Mouse (Mus musculus) midbrain, embryonic 15.5 days (tissue): Measurements from ENCODE around the gene Cfap54. TPM values are rescaled to one million over a fixed set of nuclear protein-coding genes. Genes with fewer than 3 reads are reported as not detected.

Experiments used
- ATAC-seq: fragments of 200-750 bp; cut with Nextera tagmentation; replicated peaks from 2 replicates; pipeline ENCODE4 v1.8.0; 2017; ENCODE audit warnings: moderate TSS enrichment
- H3K27ac ChIP-seq: fragments of 300-500 bp; sonication (generic); 2 replicates; pipeline ENCODE4 v1.5.1; 2015; ENCODE audit warnings: mild to moderate bottlenecking, inconsistent platforms
- H3K27me3 ChIP-seq: fragments of 300-500 bp; sonication (generic); replicated peaks from 2 replicates; pipeline ENCODE4 v1.6.1; 2015; ENCODE audit warnings: inconsistent platforms
- H3K36me3 ChIP-seq: fragments of 300-500 bp; sonication (generic); replicated peaks from 2 replicates; pipeline ENCODE4 v1.6.1; 2015; ENCODE audit warnings: inconsistent platforms
- H3K4me1 ChIP-seq: fragments of 300-500 bp; sonication (generic); 2 replicates; pipeline ENCODE4 v1.6.1; 2015; ENCODE audit warnings: inconsistent platforms
- H3K4me2 ChIP-seq: fragments of 300-500 bp; sonication (generic); 2 replicates; pipeline ENCODE4 v1.6.1; 2015; ENCODE audit warnings: inconsistent platforms, mild to moderate bottlenecking, moderate library complexity
- H3K4me3 ChIP-seq: fragments of 300-500 bp; sonication (generic); 2 replicates; pipeline ENCODE4 v1.5.1; 2015; ENCODE audit warnings: mild to moderate bottlenecking, inconsistent platforms
- H3K9ac ChIP-seq: fragments of 300-500 bp; sonication (generic); 2 replicates; pipeline ENCODE4 v1.6.1; 2015; ENCODE audit warnings: mild to moderate bottlenecking, inconsistent platforms
- H3K9me3 ChIP-seq: fragments of 300-500 bp; sonication (generic); 2 replicates; pipeline ENCODE4 v1.6.1; 2016; ENCODE audit warnings: inconsistent platforms
- WGBS: fragments of 180-500 bp; shearing (Covaris S2); methylation state at CpG from one replicate; pipeline ENCODE4 v1.1.7; 2015; ENCODE audit warnings: mixed read lengths; 5-methylcytosine and 5-hydroxymethylcytosine counted together
- polyA plus RNA-seq: library from polyadenylated mRNA; unstranded; fragments of >200 nt; fragmentation: Nextera tagmentation; extraction: Ambion mirVana; gene quantifications from 2 replicates; pipeline ENCODE4 v1.2.1, GENCODE M21; 2015

Gene Cfap54
- polyA plus RNA-seq, 1 experiment from 2014 or later: 4.0 TPM

- ATAC-seq: no peak
- Histone ChIP-seq H3K4me2 (no peak overlapping the region), H3K4me3 (no peak overlapping the region), H3K4me1 (peaks cover 11% of the 10 kb centered on the region), H3K9me3 (no peaks in the 10 kb centered on the region), H3K9ac (no peak overlapping the region), H3K27me3 (no peaks in the 10 kb centered on the region), H3K36me3 (no peaks in the 10 kb centered on the region), H3K27ac (no peak overlapping the region)
- 11% methylated on average over 2 of the region's 2 CpGs for WGBS
These were observed 291.2 kb downstream of the Cfap54 start for GRCm38 (mm10) chr10:92790247-92790646.

GRCm38 (mm10) chr10:92788410-92789096 lies 292.9 kb downstream of the Cfap54 start:
- peaks cover 11% of the 10 kb centered on the region for H3K4me1 ChIP-seq
- no peak overlapping the region for H3K4me2 ChIP-seq
- H3K9ac ChIP-seq: no peak overlapping the region
- H3K27me3 ChIP-seq: no peaks in the 10 kb centered on the region
- no peak for ATAC-seq
- H3K27ac ChIP-seq: no peak overlapping the region
- H3K4me3 ChIP-seq: no peak overlapping the region
- no peaks in the 10 kb centered on the region for H3K36me3 ChIP-seq
- 56% methylated on average over 13 of the region's 13 CpGs for WGBS
- H3K9me3 ChIP-seq: no peaks in the 10 kb centered on the region

- WGBS: 33% methylated on average over 5 of the region's 5 CpGs
- H3K9ac ChIP-seq: no peak overlapping the region
- ATAC-seq: no peak
These were observed 298.7 kb downstream of the Cfap54 start for GRCm38 (mm10) chr10:92782691-92783090.

GRCm38 (mm10) chr10:92754359-92754758 lies 327.1 kb downstream of the Cfap54 start:
- Histone ChIP-seq H3K27me3 (no peaks in the 10 kb centered on the region), H3K4me2 (no peak overlapping the region), H3K4me3 (no peak overlapping the region), H3K4me1 (no peaks in the 10 kb centered on the region), H3K27ac (no peak overlapping the region), H3K36me3 (no peaks in the 10 kb centered on the region), H3K9me3 (no peaks in the 10 kb centered on the region), H3K9ac (no peak overlapping the region)
- WGBS: 70% methylated on average over 5 of the region's 5 CpGs
- ATAC-seq: no peak

More at GRCm38 (mm10) chr10:92782691-92783090, 298.7 kb downstream of the Cfap54 start:
- H3K4me1 ChIP-seq: 0 out of 2 replicates have a peak, but pooled peaks cover 4% of the 10 kb centered on the region
- H3K4me3 ChIP-seq: no peak overlapping the region
- no peaks in the 10 kb centered on the region for H3K36me3 ChIP-seq
- H3K27me3 ChIP-seq: no peaks in the 10 kb centered on the region
- H3K4me2 ChIP-seq: no peak overlapping the region
- H3K9me3 ChIP-seq: no peaks in the 10 kb centered on the region
- H3K27ac ChIP-seq: no peak overlapping the region

GRCm38 (mm10) chr10:92730339-92730738 lies 351.1 kb downstream of the Cfap54 start:
- Histone ChIP-seq H3K4me2 (no peak overlapping the region), H3K4me1 (no peaks in the 10 kb centered on the region), H3K4me3 (no peak overlapping the region), H3K27ac (no peak overlapping the region), H3K36me3 (no peaks in the 10 kb centered on the region), H3K9ac (no peak overlapping the region), H3K27me3 (no peaks in the 10 kb centered on the region), H3K9me3 (no peaks in the 10 kb centered on the region)
- no peak for ATAC-seq
- 93% methylated on average over 3 of the region's 3 CpGs for WGBS

- Histone ChIP-seq H3K27me3 (no peaks in the 10 kb centered on the region), H3K27ac (no peak overlapping the region), H3K4me1 (no peaks in the 10 kb centered on the region), H3K9me3 (no peaks in the 10 kb centered on the region), H3K4me3 (no peak overlapping the region), H3K4me2 (no peak overlapping the region), H3K9ac (no peak overlapping the region), H3K36me3 (no peaks in the 10 kb centered on the region)
- ATAC-seq: no peak
- 84% methylated on average over 3 of the region's 3 CpGs for WGBS
These were observed 352.7 kb downstream of the Cfap54 start for GRCm38 (mm10) chr10:92728723-92729122.

Other genes with a start within 250 kb of the Cfap54 start
- 42.2 and 45.7 TPM in 2 replicates for gene Cdk17, start 79.3 kb upstream of the Cfap54 start, polyA plus RNA-seq
- gene Elk3, start 229.5 kb upstream of the Cfap54 start, polyA plus RNA-seq: 7.5 and 7.9 TPM in 2 replicates